Mouse (Mus musculus) CD4-positive, CD25-positive, alpha-beta regulatory T cell, adult 2 months (primary cell): ENCODE results near the gene Mup16.
"Not testable (repeated sequence)": the region's sequence is repeated elsewhere in the genome, so short reads cannot be mapped to it uniquely, and the experiment has no call there.

ENCODE experiments used
- DNase-seq: peaks from one replicate; pipeline ENCODE4 v3.0.0-alpha.2; 2012; ENCODE audit warnings: low read depth, low spot score

Gene Mup16

DNA sequence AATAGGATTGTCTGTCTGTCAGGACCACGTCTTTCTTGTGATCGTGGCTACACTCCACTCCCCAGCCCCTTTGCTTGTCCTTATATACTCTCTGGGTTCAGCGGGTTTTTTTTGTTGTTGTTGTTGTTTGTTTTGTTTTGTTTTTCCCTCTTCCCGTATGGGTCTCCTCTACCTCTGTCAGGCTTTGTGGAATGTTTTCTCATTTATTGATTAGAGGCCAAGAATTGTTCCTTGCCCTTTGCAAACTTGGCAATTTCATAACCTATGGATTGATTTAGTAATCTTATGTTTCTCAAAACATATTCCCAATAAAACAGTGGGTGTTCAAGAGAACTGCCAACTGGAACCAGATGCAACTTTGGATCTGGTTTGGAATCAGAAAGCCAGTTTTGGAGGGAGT lies at the start of gene Mup16:
Mup16 (minus strand) TSS at position 101 of the 400 bp plus-strand sequence.
- not testable (repeated sequence) for DNase-seq

DNA sequence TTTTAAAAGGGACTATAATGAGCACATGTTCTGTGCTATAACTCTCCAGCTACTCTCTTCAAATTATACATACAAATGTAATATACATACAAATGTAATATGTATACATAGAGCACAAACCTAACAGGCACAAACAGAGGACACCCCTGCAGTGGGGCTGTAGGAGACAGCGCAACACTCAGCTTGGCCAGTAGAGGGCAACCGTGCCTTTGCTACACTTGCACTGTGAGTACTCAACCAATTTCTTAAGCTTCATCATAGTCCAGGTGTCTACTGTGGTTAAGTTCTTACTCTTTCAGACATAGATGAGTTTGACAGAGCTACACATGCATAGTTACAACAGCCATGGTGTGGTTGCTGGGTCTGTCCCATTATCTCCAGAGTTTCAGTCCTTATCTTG lies 36.6 kb upstream of the Mup16 start:
- not testable (repeated sequence) for DNase-seq
